Mouse (Mus musculus): ENCODE measurements around the gene Clec11a. TPM values are rescaled to one million over a fixed set of nuclear protein-coding genes. Genes with fewer than 3 reads are reported as not detected.

Clec11a gene
- 0.01 TPM in 1 of 2 replicates, not detected in the other for polyA plus RNA-seq (2012)

GRCm38 (mm10) chr7:44306516-44307240 is at the start of gene Clec11a:
Clec11a (minus strand) TSS chr7:44306902.
- TF ChIP-seq TAL1 (IDR thresholded peaks at IDR 0.05; ENCODE audit: low read length) = no peak
- TF ChIP-seq GATA1 (IDR thresholded peaks at IDR 0.05; ENCODE audit: low read length) = no peak
- H3K4me3 ChIP-seq (replicated peaks) = no peak within 1 kb of the TSS
- peaks cover 24% of the 10 kb centered on the region for H3K4me1 ChIP-seq (ENCODE audit: control insufficient read depth)
- peaks cover 2% of the 10 kb centered on the region; the same call in 1 of the 2 replicates for H3K9me3 ChIP-seq (ENCODE audit: control insufficient read depth, low read length)
- H3K27me3 ChIP-seq (ENCODE audit: control insufficient read depth) = peaks cover 54% of the 10 kb centered on the region
- H3K36me3 ChIP-seq (ENCODE audit: control insufficient read depth) = no peaks in the 10 kb centered on the region

- H3K27me3 ChIP-seq (ENCODE audit: control insufficient read depth) = peaks cover 97% of the 10 kb centered on the region
- TF ChIP-seq TAL1 (IDR thresholded peaks at IDR 0.05; ENCODE audit: low read length) (no peak), GATA1 (IDR thresholded peaks at IDR 0.05; ENCODE audit: low read length) (no peak)
- H3K4me3 ChIP-seq (replicated peaks) = no peak overlapping the region
- H3K36me3 ChIP-seq (ENCODE audit: control insufficient read depth) = no peaks in the 10 kb centered on the region
- peaks cover 7% of the 10 kb centered on the region for H3K4me1 ChIP-seq (ENCODE audit: control insufficient read depth)
- H3K9me3 ChIP-seq (ENCODE audit: control insufficient read depth, low read length) = peaks cover 3% of the 10 kb centered on the region; the same call in 1 of the 2 replicates
Measured at GRCm38 (mm10) chr7:44355411-44355810, 48.7 kb upstream of the Clec11a start.

- peaks cover 96% of the 10 kb centered on the region for H3K27me3 ChIP-seq (ENCODE audit: control insufficient read depth)
- H3K9me3 ChIP-seq (ENCODE audit: control insufficient read depth, low read length) = peaks cover 2% of the 10 kb centered on the region; the same call in 1 of the 2 replicates
- H3K4me3 ChIP-seq (replicated peaks) = no peak overlapping the region
- TF ChIP-seq GATA1 (IDR thresholded peaks at IDR 0.05; ENCODE audit: low read length) (no peak), TAL1 (IDR thresholded peaks at IDR 0.05; ENCODE audit: low read length) (no peak)
- H3K36me3 ChIP-seq (ENCODE audit: control insufficient read depth) = no peaks in the 10 kb centered on the region
- no peaks in the 10 kb centered on the region for H3K4me1 ChIP-seq (ENCODE audit: control insufficient read depth)
Measured at GRCm38 (mm10) chr7:44353601-44354340, 47.1 kb upstream of the Clec11a start.

GRCm38 (mm10) chr7:44352750-44353600 is 46.3 kb upstream of the Clec11a start:
- peaks cover 94% of the 10 kb centered on the region for H3K27me3 ChIP-seq (ENCODE audit: control insufficient read depth)
- no peak for TF ChIP-seq GATA1 (IDR thresholded peaks at IDR 0.05; ENCODE audit: low read length)
- no peak for TF ChIP-seq TAL1 (IDR thresholded peaks at IDR 0.05; ENCODE audit: low read length)
- H3K4me3 ChIP-seq (replicated peaks) = no peak overlapping the region
- H3K36me3 ChIP-seq (ENCODE audit: control insufficient read depth) = no peaks in the 10 kb centered on the region
- H3K9me3 ChIP-seq (ENCODE audit: control insufficient read depth, low read length) = peaks cover 2% of the 10 kb centered on the region; the same call in 1 of the 2 replicates
- H3K4me1 ChIP-seq (ENCODE audit: control insufficient read depth) = no peaks in the 10 kb centered on the region

GRCm38 (mm10) chr7:44351881-44352749 is 45.4 kb upstream of the Clec11a start:
- peaks cover 87% of the 10 kb centered on the region for H3K27me3 ChIP-seq (ENCODE audit: control insufficient read depth)
- H3K36me3 ChIP-seq (ENCODE audit: control insufficient read depth) = no peaks in the 10 kb centered on the region

GRCm38 (mm10) chr7:44350957-44351711 is 44.4 kb upstream of the Clec11a start:
- Histone ChIP-seq H3K9me3 (ENCODE audit: control insufficient read depth, low read length) (peaks cover 2% of the 10 kb centered on the region; the same call in 1 of the 2 replicates), H3K27me3 (ENCODE audit: control insufficient read depth) (peaks cover 77% of the 10 kb centered on the region), H3K4me3 (replicated peaks) (no peak overlapping the region), H3K4me1 (ENCODE audit: control insufficient read depth) (no peaks in the 10 kb centered on the region), H3K36me3 (ENCODE audit: control insufficient read depth) (no peaks in the 10 kb centered on the region)
- TF ChIP-seq TAL1 (IDR thresholded peaks at IDR 0.05; ENCODE audit: low read length) (no peak), GATA1 (IDR thresholded peaks at IDR 0.05; ENCODE audit: low read length) (no peak)

More at GRCm38 (mm10) chr7:44351881-44352749, 45.4 kb upstream of the Clec11a start:
- no peak overlapping the region for H3K4me3 ChIP-seq (replicated peaks)
- peaks cover 2% of the 10 kb centered on the region; the same call in 1 of the 2 replicates for H3K9me3 ChIP-seq (ENCODE audit: control insufficient read depth, low read length)
- H3K4me1 ChIP-seq (ENCODE audit: control insufficient read depth) = no peaks in the 10 kb centered on the region
- TF ChIP-seq GATA1 (IDR thresholded peaks at IDR 0.05; ENCODE audit: low read length) = no peak
- no peak for TF ChIP-seq TAL1 (IDR thresholded peaks at IDR 0.05; ENCODE audit: low read length)

GRCm38 (mm10) chr7:44349043-44349442 is 42.3 kb upstream of the Clec11a start:
- peaks cover 61% of the 10 kb centered on the region for H3K27me3 ChIP-seq (ENCODE audit: control insufficient read depth)
- peaks cover 2% of the 10 kb centered on the region; the same call in 1 of the 2 replicates for H3K9me3 ChIP-seq (ENCODE audit: control insufficient read depth, low read length)
- no peaks in the 10 kb centered on the region for H3K4me1 ChIP-seq (ENCODE audit: control insufficient read depth)
- H3K4me3 ChIP-seq (replicated peaks) = no peak overlapping the region
- TF ChIP-seq TAL1 (IDR thresholded peaks at IDR 0.05; ENCODE audit: low read length) = no peak
- no peak for TF ChIP-seq GATA1 (IDR thresholded peaks at IDR 0.05; ENCODE audit: low read length)
- no peaks in the 10 kb centered on the region for H3K36me3 ChIP-seq (ENCODE audit: control insufficient read depth)

Data from erythroblast, embryonic 14.5 days (primary cell).